Mouse (Mus musculus): Measurements from ENCODE around the gene Gpc5.
A peak's percentile ranks its signal among the peaks of the same experiment; 100 is the strongest.

Gpc5 gene

GRCm38 (mm10) chr14:115369611-115370167, 277.7 kb downstream of the Gpc5 start:
- no peak for DNase-seq (ENCODE audit: low spot score)

GRCm38 (mm10) chr14:115371131-115371530, 279.1 kb downstream of the Gpc5 start:
- peak; percentile 16 for DNase-seq (ENCODE audit: low spot score)

GRCm38 (mm10) chr14:115391831-115392230, 299.8 kb downstream of the Gpc5 start:
- no peak for DNase-seq (ENCODE audit: low spot score)

GRCm38 (mm10) chr14:115392894-115393524, 301.0 kb downstream of the Gpc5 start:
- DNase-seq (ENCODE audit: low spot score): peak; percentile 10

GRCm38 (mm10) chr14:115406596-115406995, 314.6 kb downstream of the Gpc5 start:
- DNase-seq (ENCODE audit: low spot score): no peak

- DNase-seq (ENCODE audit: low spot score): no peak
Observed at GRCm38 (mm10) chr14:115407309-115407930, 315.4 kb downstream of the Gpc5 start.

- DNase-seq (ENCODE audit: low spot score): no peak
Observed at GRCm38 (mm10) chr14:115410881-115411280, 318.9 kb downstream of the Gpc5 start.

- no peak for DNase-seq (ENCODE audit: low spot score)
Observed at GRCm38 (mm10) chr14:115411513-115412174, 319.6 kb downstream of the Gpc5 start.

- DNase-seq (ENCODE audit: low spot score): no peak
Observed at GRCm38 (mm10) chr14:115412821-115413220, 320.8 kb downstream of the Gpc5 start.

- DNase-seq (ENCODE audit: low spot score): no peak
Observed at GRCm38 (mm10) chr14:115413429-115413828, 321.4 kb downstream of the Gpc5 start.

GRCm38 (mm10) chr14:115414545-115414944, 322.5 kb downstream of the Gpc5 start:
- DNase-seq (ENCODE audit: low spot score): no peak

- DNase-seq (ENCODE audit: low spot score): no peak
Observed at GRCm38 (mm10) chr14:115431967-115432366, 340.0 kb downstream of the Gpc5 start.

GRCm38 (mm10) chr14:115432368-115432767, 340.4 kb downstream of the Gpc5 start:
- no peak for DNase-seq (ENCODE audit: low spot score)

- no peak for DNase-seq (ENCODE audit: low spot score)
Observed at GRCm38 (mm10) chr14:115436617-115437016, 344.6 kb downstream of the Gpc5 start.

GRCm38 (mm10) chr14:115444789-115445770, 353.1 kb downstream of the Gpc5 start:
- DNase-seq (ENCODE audit: low spot score): no peak

GRCm38 (mm10) chr14:115450938-115451337, 358.9 kb downstream of the Gpc5 start:
- DNase-seq (ENCODE audit: low spot score): no peak

- DNase-seq (ENCODE audit: low spot score): no peak
Observed at GRCm38 (mm10) chr14:115467960-115468359, 375.9 kb downstream of the Gpc5 start.

GRCm38 (mm10) chr14:115475234-115475633, 383.2 kb downstream of the Gpc5 start:
- DNase-seq (ENCODE audit: low spot score): no peak

GRCm38 (mm10) chr14:115477360-115477759, 385.3 kb downstream of the Gpc5 start:
- no peak for DNase-seq (ENCODE audit: low spot score)

GRCm38 (mm10) chr14:115485090-115485489, 393.1 kb downstream of the Gpc5 start:
- no peak for DNase-seq (ENCODE audit: low spot score)

GRCm38 (mm10) chr14:115500794-115501193, 408.8 kb downstream of the Gpc5 start:
- no peak for DNase-seq (ENCODE audit: low spot score)

Measured in urinary bladder, postnatal 14 days (tissue).